ENCODE assay signal across 20 mouse cellular contexts in genomic region chr10:3148171-3148570, GRCm38 (mm10).
DNase-seq lines count a peak whose midpoint lies in the region; ATAC-seq lines count a peak whose summit lies in the region.
"Had no signal": no experiment of that assay in that cellular context is flagged by ENCODE, and none has a peak within 500 bp of the region (broad histone marks: within the 10 kb centered on the region; RNA-seq: fewer than 3 reads in every experiment).

No protein-coding gene starts in this region.

- intact Hi-C loops in heart, postnatal 25 days (cut with DNase I): no loop called here

- ATAC-seq in common myeloid progenitor, adult 5-6 weeks (replicated peaks; ENCODE audit: low read depth, poor library complexity, severe bottlenecking): peak; percentile 92
- peak; percentile 63 for ATAC-seq in megakaryocyte progenitor cell, adult 5-6 weeks (replicated peaks; ENCODE audit: poor library complexity)
- ATAC-seq: activated CD4-positive, CD25-positive, alpha-beta regulatory T cell, adult 4 months; CD4-positive, CD25-positive, alpha-beta regulatory T cell, adult 4 months; forebrain, embryonic 14.5 days; forebrain, embryonic 16.5 days; Patski had no signal

- peak; percentile 23 for DNase-seq in heart, adult 11 months
- no peak for DNase-seq in heart, postnatal 25 days (ENCODE audit: low spot score)
- no peak for DNase-seq in adrenal gland, postnatal 36 days
- no peak for DNase-seq in embryo, embryonic 9.5 days (ENCODE audit: extremely low spot score)
- DNase-seq: adrenal gland, adult 8-10 months; adrenal gland, postnatal 14 days; B cell, adult 2 months; cerebellum, adult 11 months; cerebellum, adult 18-20 months; cerebellum, adult 8-10 months; cerebellum, adult 9-11 months; cerebellum, postnatal 14 days; cerebellum, postnatal 36 days had no signal
